Mouse (Mus musculus): ENCODE results near the gene Sap30l. TPM values are rescaled to one million over a fixed set of nuclear protein-coding genes. Genes with fewer than 3 reads are reported as not detected.

Sap30l gene
- polyA plus RNA-seq, 1 experiment = 21.0 TPM

DNA sequence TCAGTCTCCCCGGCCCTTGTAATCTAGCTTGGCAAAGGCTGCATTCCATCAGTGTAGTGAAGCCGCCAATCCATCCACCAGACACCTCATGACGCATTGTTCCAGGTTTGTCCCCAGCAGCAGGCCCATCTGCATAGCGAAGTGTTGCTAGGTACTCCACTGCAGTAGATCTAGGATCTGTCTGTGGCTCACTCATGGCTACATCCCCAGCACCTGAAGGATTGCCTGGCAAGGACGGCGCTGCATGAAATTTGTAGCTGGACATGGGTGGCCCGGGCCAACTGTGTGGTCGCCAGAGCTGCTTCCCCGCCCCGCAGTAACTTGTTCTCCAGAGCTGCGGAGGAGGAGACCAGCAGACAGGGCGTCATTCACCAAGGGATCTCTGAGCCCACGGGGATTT, 28.0 kb upstream of the Sap30l start:
- TF ChIP-seq CTCF (IDR thresholded peaks at IDR 0.05; ENCODE audit: borderline replicate concordance, insufficient read depth, low read length) = no peak
- TF ChIP-seq POLR2A (IDR thresholded peaks at IDR 0.05; ENCODE audit: low read depth, low read length) = no peak
- no peak overlapping the region for H3K27ac ChIP-seq (ENCODE audit: insufficient read depth, low read length)
- no peak overlapping the region for H3K4me3 ChIP-seq (ENCODE audit: insufficient read depth, low read length)
- H3K4me1 ChIP-seq (ENCODE audit: control insufficient read depth, insufficient read depth, low read length) = no peaks in the 10 kb centered on the region

GRCm38 (mm10) chr11:57773936-57774335, 27.5 kb upstream of the Sap30l start:
- Histone ChIP-seq H3K27ac (ENCODE audit: insufficient read depth, low read length) (no peak overlapping the region), H3K4me1 (ENCODE audit: control insufficient read depth, insufficient read depth, low read length) (no peaks in the 10 kb centered on the region), H3K4me3 (ENCODE audit: insufficient read depth, low read length) (no peak overlapping the region)

GRCm38 (mm10) chr11:57775868-57776267, 25.6 kb upstream of the Sap30l start:
- Histone ChIP-seq H3K4me1 (ENCODE audit: control insufficient read depth, insufficient read depth, low read length) (no peaks in the 10 kb centered on the region), H3K4me3 (ENCODE audit: insufficient read depth, low read length) (no peak overlapping the region), H3K27ac (ENCODE audit: insufficient read depth, low read length) (no peak overlapping the region)
- no peak for TF ChIP-seq POLR2A (IDR thresholded peaks at IDR 0.05; ENCODE audit: low read depth, low read length)
- TF ChIP-seq CTCF (IDR thresholded peaks at IDR 0.05; ENCODE audit: borderline replicate concordance, insufficient read depth, low read length) = no peak

More at GRCm38 (mm10) chr11:57773936-57774335, 27.5 kb upstream of the Sap30l start:
- TF ChIP-seq CTCF (IDR thresholded peaks at IDR 0.05; ENCODE audit: borderline replicate concordance, insufficient read depth, low read length) (no peak), POLR2A (IDR thresholded peaks at IDR 0.05; ENCODE audit: low read depth, low read length) (no peak)

- H3K4me1 ChIP-seq (ENCODE audit: control insufficient read depth, insufficient read depth, low read length) = no peaks in the 10 kb centered on the region
Observed at GRCm38 (mm10) chr11:57776546-57776945, 24.9 kb upstream of the Sap30l start.

DNA sequence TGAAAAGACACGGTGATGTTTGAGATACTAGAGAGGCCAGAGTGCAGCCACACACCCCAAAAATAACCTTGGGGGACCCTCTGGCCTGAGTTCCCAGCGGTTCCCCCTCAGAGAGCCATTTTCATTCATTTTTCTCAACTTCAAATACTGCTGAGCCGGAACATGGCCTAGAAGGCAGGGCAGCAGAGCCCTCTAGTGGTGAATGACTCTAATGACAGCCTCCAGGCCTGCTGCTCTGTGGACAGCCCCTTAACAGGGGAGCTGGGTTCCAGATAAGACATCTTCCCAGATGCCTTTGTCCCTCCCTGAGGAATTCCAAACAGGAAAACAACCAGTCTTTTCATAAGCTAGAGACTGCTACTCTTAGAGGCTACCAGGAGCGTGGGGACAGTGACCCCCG, 23.1 kb upstream of the Sap30l start:
- TF ChIP-seq POLR2A (IDR thresholded peaks at IDR 0.05; ENCODE audit: low read depth, low read length) = no peak
- TF ChIP-seq CTCF (IDR thresholded peaks at IDR 0.05; ENCODE audit: borderline replicate concordance, insufficient read depth, low read length) = peak; percentile 70
- Histone ChIP-seq H3K4me3 (ENCODE audit: insufficient read depth, low read length) (no peak overlapping the region), H3K27ac (ENCODE audit: insufficient read depth, low read length) (no peak overlapping the region), H3K4me1 (ENCODE audit: control insufficient read depth, insufficient read depth, low read length) (no peaks in the 10 kb centered on the region)

More at GRCm38 (mm10) chr11:57776546-57776945, 24.9 kb upstream of the Sap30l start:
- H3K27ac ChIP-seq (ENCODE audit: insufficient read depth, low read length) = no peak overlapping the region
- TF ChIP-seq POLR2A (IDR thresholded peaks at IDR 0.05; ENCODE audit: low read depth, low read length) (no peak), CTCF (IDR thresholded peaks at IDR 0.05; ENCODE audit: borderline replicate concordance, insufficient read depth, low read length) (no peak)
- H3K4me3 ChIP-seq (ENCODE audit: insufficient read depth, low read length) = no peak overlapping the region

GRCm38 (mm10) chr11:57779824-57780223, 21.6 kb upstream of the Sap30l start:
- H3K27ac ChIP-seq (ENCODE audit: insufficient read depth, low read length) = no peak overlapping the region
- TF ChIP-seq CTCF (IDR thresholded peaks at IDR 0.05; ENCODE audit: borderline replicate concordance, insufficient read depth, low read length) = no peak
- TF ChIP-seq POLR2A (IDR thresholded peaks at IDR 0.05; ENCODE audit: low read depth, low read length) = no peak
- no peak overlapping the region for H3K4me3 ChIP-seq (ENCODE audit: insufficient read depth, low read length)
- no peaks in the 10 kb centered on the region for H3K4me1 ChIP-seq (ENCODE audit: control insufficient read depth, insufficient read depth, low read length)

DNA sequence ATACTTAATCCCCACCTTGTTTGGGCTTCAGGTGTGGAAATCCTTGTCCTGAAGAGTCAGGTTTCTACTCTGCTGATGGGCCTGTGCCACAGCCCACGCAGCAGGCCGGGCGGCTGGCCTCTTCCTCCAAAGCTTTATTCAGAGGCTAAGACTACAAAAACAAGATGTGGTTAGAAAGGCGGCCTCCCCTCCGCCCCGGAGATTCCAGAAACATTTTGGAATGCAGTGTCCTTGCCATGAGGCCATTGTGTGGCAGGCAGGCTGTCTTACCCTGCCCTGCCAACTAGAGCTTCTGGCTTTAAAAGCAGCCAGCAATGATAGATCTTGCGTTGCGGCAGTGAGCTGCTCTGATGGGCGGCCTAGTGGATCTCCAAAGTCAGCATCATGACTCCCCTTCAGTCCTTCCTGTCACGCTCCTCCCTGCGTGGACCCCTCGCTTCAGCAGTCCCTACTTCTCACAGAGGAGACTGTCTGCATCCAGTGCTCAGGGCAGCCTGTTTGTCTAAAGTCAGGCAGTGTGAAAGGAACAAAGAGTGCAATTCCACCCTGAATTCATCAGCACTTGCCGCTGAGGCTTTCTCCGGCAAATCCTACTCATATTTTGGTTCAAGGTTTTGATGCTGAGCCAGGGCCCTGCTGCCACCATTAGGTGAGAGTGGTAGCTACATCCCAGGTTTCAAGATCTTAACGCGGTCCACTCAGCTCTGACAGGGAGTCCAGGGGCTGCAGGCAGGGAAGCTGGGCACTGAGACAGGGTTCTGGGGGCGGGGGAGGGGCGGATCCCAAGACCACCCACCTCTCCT, 14.6 kb upstream of the Sap30l start:
- H3K4me1 ChIP-seq (ENCODE audit: control insufficient read depth, insufficient read depth, low read length) = no peaks in the 10 kb centered on the region
- peak overlapping the region; percentile 43 for H3K27ac ChIP-seq (ENCODE audit: insufficient read depth, low read length)
- no peak overlapping the region for H3K4me3 ChIP-seq (ENCODE audit: insufficient read depth, low read length)
- TF ChIP-seq POLR2A (IDR thresholded peaks at IDR 0.05; ENCODE audit: low read depth, low read length) = no peak
- no peak for TF ChIP-seq CTCF (IDR thresholded peaks at IDR 0.05; ENCODE audit: borderline replicate concordance, insufficient read depth, low read length)

DNA sequence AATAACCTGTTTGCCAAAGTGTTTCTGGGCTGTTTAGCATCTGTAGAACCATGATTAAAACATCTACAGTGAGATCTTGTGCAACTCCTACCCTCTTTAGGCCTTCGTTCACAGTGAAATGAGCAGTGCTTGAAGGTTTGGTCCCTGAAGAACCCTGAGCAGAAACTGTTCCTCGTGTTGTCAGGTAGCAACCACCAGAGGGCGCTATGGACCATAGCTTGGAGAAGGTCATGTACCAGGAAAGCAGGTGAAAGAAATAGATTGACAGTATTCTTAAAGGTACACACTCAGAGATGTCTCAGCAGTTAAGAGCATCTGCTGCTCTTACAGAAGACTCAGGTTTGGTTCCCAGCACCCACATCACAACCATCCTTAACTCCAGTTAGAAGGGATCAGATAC, 13.5 kb upstream of the Sap30l start:
- H3K27ac ChIP-seq (ENCODE audit: insufficient read depth, low read length) = no peak overlapping the region
- no peak overlapping the region for H3K4me3 ChIP-seq (ENCODE audit: insufficient read depth, low read length)
- no peaks in the 10 kb centered on the region for H3K4me1 ChIP-seq (ENCODE audit: control insufficient read depth, insufficient read depth, low read length)
- TF ChIP-seq CTCF (IDR thresholded peaks at IDR 0.05; ENCODE audit: borderline replicate concordance, insufficient read depth, low read length) (peak; percentile 57), POLR2A (IDR thresholded peaks at IDR 0.05; ENCODE audit: low read depth, low read length) (no peak)

- no peaks in the 10 kb centered on the region for H3K4me1 ChIP-seq (ENCODE audit: control insufficient read depth, insufficient read depth, low read length)
- TF ChIP-seq POLR2A (IDR thresholded peaks at IDR 0.05; ENCODE audit: low read depth, low read length) = no peak
- no peak for TF ChIP-seq CTCF (IDR thresholded peaks at IDR 0.05; ENCODE audit: borderline replicate concordance, insufficient read depth, low read length)
- H3K27ac ChIP-seq (ENCODE audit: insufficient read depth, low read length) = no peak overlapping the region
- H3K4me3 ChIP-seq (ENCODE audit: insufficient read depth, low read length) = no peak overlapping the region
Observed at GRCm38 (mm10) chr11:57790866-57791535, 10.4 kb upstream of the Sap30l start.

- no peaks in the 10 kb centered on the region for H3K4me1 ChIP-seq (ENCODE audit: control insufficient read depth, insufficient read depth, low read length)
- H3K4me3 ChIP-seq (ENCODE audit: insufficient read depth, low read length) = no peak overlapping the region
- TF ChIP-seq POLR2A (IDR thresholded peaks at IDR 0.05; ENCODE audit: low read depth, low read length) (no peak), CTCF (IDR thresholded peaks at IDR 0.05; ENCODE audit: borderline replicate concordance, insufficient read depth, low read length) (no peak)
- no peak overlapping the region for H3K27ac ChIP-seq (ENCODE audit: insufficient read depth, low read length)
Observed at GRCm38 (mm10) chr11:57795086-57795485, 6.4 kb upstream of the Sap30l start.

All from embryonic fibroblast, embryonic 13.5 days (primary cell).